Mouse (Mus musculus) stomach, embryonic 14.5 days (tissue): Measurements from ENCODE around the gene Cenpp. TPM values are rescaled to one million over a fixed set of nuclear protein-coding genes. Genes with fewer than 3 reads are reported as not detected.

Experiments
- ATAC-seq: fragments of 200-750 bp; cut with Nextera tagmentation; 2 replicates; pipeline ENCODE4 v1.8.0; 2017; ENCODE audit warnings: low read depth, moderate TSS enrichment; ENCODE audit not compliant: insufficient number of reproducible peaks, insufficient read depth, low FRiP score
- H3K27ac ChIP-seq: fragments of 300-500 bp; sonication (generic); 2 replicates; pipeline ENCODE4 v1.5.1; 2014; ENCODE audit warnings: mild to moderate bottlenecking, low read length, moderate library complexity, mixed read lengths
- H3K27me3 ChIP-seq: fragments of 300-500 bp; sonication (generic); 2 replicates; pipeline ENCODE4 v1.6.1; 2014; ENCODE audit warnings: low read length, control low read depth, mixed read lengths; ENCODE audit not compliant: control insufficient read depth, insufficient read depth
- H3K36me3 ChIP-seq: fragments of 300-500 bp; sonication (generic); 2 replicates; pipeline ENCODE4 v1.6.1; 2014; ENCODE audit warnings: mild to moderate bottlenecking, control low read depth, low read length, moderate library complexity, mixed read lengths; ENCODE audit not compliant: control insufficient read depth, insufficient read depth
- H3K4me1 ChIP-seq: fragments of 300-500 bp; sonication (generic); 2 replicates; pipeline ENCODE4 v1.6.1; 2014; ENCODE audit warnings: low read length, control low read depth, mixed read lengths; ENCODE audit not compliant: control insufficient read depth, insufficient read depth
- H3K4me2 ChIP-seq: fragments of 300-500 bp; sonication (generic); replicated peaks from 2 replicates; pipeline ENCODE4 v1.6.1; 2014; ENCODE audit warnings: low read depth, low read length, control low read depth
- H3K4me3 ChIP-seq: fragments of 300-500 bp; sonication (generic); 2 replicates; pipeline ENCODE4 v1.5.1; 2014; ENCODE audit warnings: low read depth, low read length, control low read depth
- H3K9ac ChIP-seq: fragments of 300-500 bp; sonication (generic); replicated peaks from 2 replicates; pipeline ENCODE4 v1.6.1; 2014; ENCODE audit warnings: low read depth, mild to moderate bottlenecking, control low read depth, low read length, moderate library complexity, mixed read lengths
- H3K9me3 ChIP-seq: fragments of 300-500 bp; sonication (generic); 2 replicates; pipeline ENCODE4 v1.6.1; 2016; ENCODE audit warnings: low read depth, low read length, control low read depth; ENCODE audit not compliant: control insufficient read depth
- WGBS: fragments of 180-500 bp; shearing (Covaris S2); extraction: QIAGEN DNeasy Blood & Tissue Kit; methylation state at CpG from one replicate; pipeline ENCODE4 v1.1.7; 2014; 5-methylcytosine and 5-hydroxymethylcytosine counted together
- polyA plus RNA-seq: library from polyadenylated mRNA; unstranded; fragments of >200 nt; fragmentation: Nextera tagmentation; extraction: Ambion mirVana; gene quantifications from 2 replicates; pipeline ENCODE4 v1.2.1, GENCODE M21; 2014

Cenpp gene
- polyA plus RNA-seq, 1 experiment from 2014 or later: 29.6 TPM

- H3K9ac ChIP-seq: no peak overlapping the region
- H3K36me3 ChIP-seq: no peaks in the 10 kb centered on the region
- H3K4me1 ChIP-seq: 0 out of 2 replicates have a peak, but pooled peaks cover 2% of the 10 kb centered on the region
- no peaks in the 10 kb centered on the region for H3K9me3 ChIP-seq
- WGBS: 69% methylated on average over 8 of the region's 8 CpGs
- H3K4me2 ChIP-seq: no peak overlapping the region
- H3K4me3 ChIP-seq: no peak overlapping the region
- no peak overlapping the region for H3K27ac ChIP-seq
- no peaks in the 10 kb centered on the region for H3K27me3 ChIP-seq
- no peak for ATAC-seq
Observed at GRCm38 (mm10) chr13:49584307-49585005, 68.1 kb downstream of the Cenpp start.

DNA sequence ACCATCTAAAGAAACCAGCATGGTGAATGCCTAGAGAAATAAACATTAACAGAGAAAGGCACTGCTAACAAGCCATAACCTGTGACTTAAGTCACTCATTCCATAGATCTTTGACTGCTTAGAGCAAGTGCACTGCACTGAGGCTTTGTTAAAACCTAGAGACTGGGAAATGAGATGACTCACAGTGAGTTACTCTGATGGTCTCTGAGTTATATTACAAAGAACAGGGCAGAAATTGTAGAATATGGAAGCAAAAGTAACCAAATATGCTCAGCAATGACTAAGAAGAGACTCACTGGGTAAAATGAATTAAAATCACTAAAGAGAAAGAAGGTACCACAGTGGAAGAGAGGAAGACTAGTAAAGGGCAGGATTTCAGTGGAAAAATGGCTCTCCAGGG, 68.7 kb downstream of the Cenpp start:
- Histone ChIP-seq H3K4me2 (no peak overlapping the region), H3K9ac (no peak overlapping the region), H3K4me3 (no peak overlapping the region), H3K36me3 (no peaks in the 10 kb centered on the region), H3K4me1 (0 out of 2 replicates have a peak, but pooled peaks cover 2% of the 10 kb centered on the region), H3K27ac (no peak overlapping the region), H3K27me3 (no peaks in the 10 kb centered on the region), H3K9me3 (no peaks in the 10 kb centered on the region)
- no peak for ATAC-seq

DNA sequence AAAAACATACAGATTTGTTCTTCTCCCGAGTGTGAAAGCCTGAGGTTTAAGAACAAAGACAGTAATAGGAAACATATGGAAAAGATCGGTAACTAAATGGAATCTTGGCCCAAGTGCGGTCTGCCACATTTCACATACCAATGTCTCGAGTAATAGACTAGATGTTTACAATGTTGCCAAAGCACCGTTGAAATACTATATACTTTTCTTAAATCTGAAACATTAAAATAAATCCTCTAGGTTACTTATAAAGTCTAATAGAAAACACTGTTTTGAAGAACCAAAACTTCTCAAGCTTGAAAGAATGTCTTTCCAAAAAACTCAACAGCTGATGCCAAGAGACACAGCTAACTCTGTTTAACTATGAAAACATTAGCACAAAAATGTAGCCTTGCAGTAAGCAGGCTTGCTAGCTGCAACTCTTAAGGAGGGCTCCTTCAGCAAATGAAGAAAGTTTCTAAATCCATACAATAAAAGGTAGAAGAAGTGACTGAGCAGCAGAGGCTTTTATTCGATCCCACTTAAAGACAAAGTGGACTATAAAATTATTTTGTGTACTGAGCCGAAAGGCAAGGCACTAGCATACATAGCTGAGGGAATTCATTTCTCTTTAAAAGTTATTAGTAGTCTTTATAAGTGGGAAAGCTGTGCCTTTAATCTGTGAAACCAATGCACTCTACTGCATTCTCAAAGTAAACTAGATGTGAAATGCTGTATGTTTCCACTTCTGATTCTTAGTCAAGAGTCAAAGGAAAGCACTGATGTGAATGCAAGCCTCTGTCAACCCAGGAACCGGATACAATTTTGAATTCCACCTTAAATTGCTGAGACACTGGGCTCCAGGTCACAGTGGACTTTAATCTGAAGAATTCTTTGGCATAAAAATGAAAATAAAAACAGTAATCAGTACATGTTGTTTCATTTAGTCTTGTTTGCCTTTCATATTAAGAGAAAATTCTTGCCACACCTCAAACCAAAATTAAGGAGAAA, 70.7 kb downstream of the Cenpp start, which contains the start of gene Omd:
Omd (plus strand) TSS at position 922 of the 990 bp plus-strand sequence.
- Histone ChIP-seq H3K27me3 (no peaks in the 10 kb centered on the region), H3K9me3 (no peaks in the 10 kb centered on the region), H3K36me3 (no peaks in the 10 kb centered on the region), H3K4me3 (no peak within 1 kb of the TSS), H3K27ac (peak within 1 kb of the TSS; percentile 95), H3K4me2 (no peak within 1 kb of the TSS; the same call in 1 of the 2 replicates), H3K9ac (peak within 1 kb of the TSS; percentile 31; the same call in 1 of the 2 replicates), H3K4me1 (0 out of 2 replicates have a peak, but pooled peaks cover 2% of the 10 kb centered on the region)
- 34% methylated on average over 8 of the region's 8 CpGs for WGBS
- ATAC-seq: peak; percentile 67; the same call in 1 of the 2 replicates

DNA sequence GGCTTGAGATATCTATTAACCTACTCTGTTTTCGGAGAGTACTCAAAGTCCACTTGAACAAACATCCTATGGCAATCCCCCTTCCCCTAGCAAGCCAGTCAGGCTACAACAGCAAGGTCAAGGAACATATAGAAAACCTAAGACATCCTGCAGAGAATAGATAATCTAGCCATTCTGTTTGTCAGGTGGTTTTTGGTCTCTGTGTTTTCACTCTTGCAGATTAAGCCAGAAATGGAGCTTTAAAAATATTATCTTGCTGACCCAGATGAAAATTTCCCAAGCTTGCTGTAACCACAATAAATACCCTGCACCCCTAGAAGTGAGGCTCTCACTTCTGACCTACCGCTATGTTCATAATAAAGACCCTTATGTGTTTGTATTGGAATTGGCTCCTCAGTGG, 81.2 kb downstream of the Cenpp start:
- no peak overlapping the region for H3K4me2 ChIP-seq
- WGBS: 83% methylated on average over 2 of the region's 2 CpGs
- H3K36me3 ChIP-seq: no peaks in the 10 kb centered on the region
- no peaks in the 10 kb centered on the region for H3K27me3 ChIP-seq
- H3K4me3 ChIP-seq: no peak overlapping the region
- no peak overlapping the region for H3K27ac ChIP-seq
- 0 out of 2 replicates have a peak, but pooled peaks cover 3% of the 10 kb centered on the region for H3K4me1 ChIP-seq
- no peak overlapping the region for H3K9ac ChIP-seq
- no peaks in the 10 kb centered on the region for H3K9me3 ChIP-seq
- no peak for ATAC-seq

- no peak overlapping the region for H3K27ac ChIP-seq
- 0 out of 2 replicates have a peak, but pooled peaks cover 3% of the 10 kb centered on the region for H3K4me1 ChIP-seq
- H3K36me3 ChIP-seq: no peaks in the 10 kb centered on the region
- H3K4me2 ChIP-seq: no peak overlapping the region
- H3K9ac ChIP-seq: no peak overlapping the region
- no peaks in the 10 kb centered on the region for H3K27me3 ChIP-seq
- ATAC-seq: no peak
- no peaks in the 10 kb centered on the region for H3K9me3 ChIP-seq
- 65% methylated on average over 3 of the region's 3 CpGs for WGBS
- no peak overlapping the region for H3K4me3 ChIP-seq
Observed at GRCm38 (mm10) chr13:49570371-49570770, 82.2 kb downstream of the Cenpp start.

GRCm38 (mm10) chr13:49564347-49564746, 88.2 kb downstream of the Cenpp start:
- Histone ChIP-seq H3K27me3 (no peaks in the 10 kb centered on the region), H3K9ac (no peak overlapping the region), H3K9me3 (no peaks in the 10 kb centered on the region), H3K27ac (no peak overlapping the region), H3K4me3 (no peak overlapping the region), H3K36me3 (no peaks in the 10 kb centered on the region), H3K4me1 (no peaks in the 10 kb centered on the region), H3K4me2 (no peak overlapping the region)
- ATAC-seq: no peak
- WGBS: 86% methylated on average over 1 of the region's 1 CpGs

GRCm38 (mm10) chr13:49560886-49561285, 91.7 kb downstream of the Cenpp start:
- H3K4me3 ChIP-seq: no peak overlapping the region
- no peak overlapping the region for H3K27ac ChIP-seq
- H3K4me1 ChIP-seq: no peaks in the 10 kb centered on the region
- H3K4me2 ChIP-seq: no peak overlapping the region
- no peak for ATAC-seq
- H3K27me3 ChIP-seq: no peaks in the 10 kb centered on the region
- 66% methylated on average over 2 of the region's 2 CpGs for WGBS
- H3K36me3 ChIP-seq: no peaks in the 10 kb centered on the region
- no peak overlapping the region for H3K9ac ChIP-seq
- no peaks in the 10 kb centered on the region for H3K9me3 ChIP-seq

DNA sequence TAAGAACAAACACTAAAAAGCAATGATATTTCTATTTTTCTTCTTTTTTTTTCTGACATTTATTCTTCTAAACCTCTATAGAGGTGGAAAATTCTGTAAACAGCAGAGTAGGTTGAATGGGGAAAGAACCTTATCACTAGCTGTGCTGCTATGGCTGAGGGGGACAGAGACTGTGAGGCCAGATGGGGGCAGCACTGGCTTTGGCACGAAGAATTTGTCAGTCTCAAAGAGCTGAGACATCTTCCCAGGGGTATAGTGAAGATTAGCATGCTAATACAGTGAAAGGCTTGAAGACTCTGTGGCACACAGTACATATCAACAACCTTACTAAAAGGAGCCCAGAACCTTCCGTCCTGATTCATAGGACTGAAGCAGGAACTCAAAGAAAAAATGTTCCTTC, 93.4 kb downstream of the Cenpp start:
- H3K27ac ChIP-seq: no peak overlapping the region
- H3K9me3 ChIP-seq: no peaks in the 10 kb centered on the region
- H3K36me3 ChIP-seq: no peaks in the 10 kb centered on the region
- no peak for ATAC-seq
- no peak overlapping the region for H3K9ac ChIP-seq
- WGBS: 49% methylated on average over 2 of the region's 2 CpGs
- H3K27me3 ChIP-seq: no peaks in the 10 kb centered on the region
- no peak overlapping the region for H3K4me2 ChIP-seq
- no peaks in the 10 kb centered on the region for H3K4me1 ChIP-seq
- H3K4me3 ChIP-seq: no peak overlapping the region
